Mouse (Mus musculus): ENCODE results near the gene Marveld3. TPM values are rescaled to one million over a fixed set of nuclear protein-coding genes. Genes with fewer than 3 reads are reported as not detected.

The Marveld3 gene
- polyA plus RNA-seq (2015; fragmentation: Nextera tagmentation; extraction: Ambion mirVana): 7.4 and 9.2 TPM in 2 replicates

GRCm38 (mm10) chr8:109961693-109962367 lies at the start of gene Marveld3:
Gene Marveld3, minus strand, starts transcription at chr8:109962203.
- Histone ChIP-seq H3K36me3 (ENCODE audit: control insufficient read depth, insufficient read depth, low read length) (no peaks in the 10 kb centered on the region), H3K27me3 (ENCODE audit: control insufficient read depth, insufficient read depth, low read depth, low read length) (peaks cover 21% of the 10 kb centered on the region), H3K9me3 (ENCODE audit: control insufficient read depth, low read length) (no peaks in the 10 kb centered on the region), H3K4me2 (ENCODE audit: low read depth, low read length) (peak within 1 kb of the TSS; percentile 63), H3K4me1 (replicated peaks; ENCODE audit: control insufficient read depth, insufficient read depth, low read length) (peaks cover 11% of the 10 kb centered on the region; the same call in 1 of the 2 replicates), H3K4me3 (ENCODE audit: low read length) (peak within 1 kb of the TSS; percentile 58), H3K27ac (ENCODE audit: low read length) (no peak within 1 kb of the TSS), H3K9ac (ENCODE audit: low read length) (peak within 1 kb of the TSS; percentile 65)
- 2% methylated on average over 64 of the region's 64 CpGs for WGBS
- peak; percentile 70 for ATAC-seq (ENCODE audit: low read depth)

- no peaks in the 10 kb centered on the region for H3K27me3 ChIP-seq (ENCODE audit: control insufficient read depth, insufficient read depth, low read depth, low read length)
- H3K36me3 ChIP-seq (ENCODE audit: control insufficient read depth, insufficient read depth, low read length): no peaks in the 10 kb centered on the region
- no peak for ATAC-seq (ENCODE audit: low read depth)
- no peak overlapping the region for H3K27ac ChIP-seq (ENCODE audit: low read length)
- no peaks in the 10 kb centered on the region for H3K4me1 ChIP-seq (replicated peaks; ENCODE audit: control insufficient read depth, insufficient read depth, low read length)
- H3K4me2 ChIP-seq (ENCODE audit: low read depth, low read length): no peak overlapping the region
- H3K9ac ChIP-seq (ENCODE audit: low read length): no peak overlapping the region
- no peak overlapping the region for H3K4me3 ChIP-seq (ENCODE audit: low read length)
- no peaks in the 10 kb centered on the region for H3K9me3 ChIP-seq (ENCODE audit: control insufficient read depth, low read length)
- WGBS: 32% methylated on average over 5 of the region's 5 CpGs
These were observed 48.9 kb upstream of the Marveld3 start for GRCm38 (mm10) chr8:110010868-110011267.

DNA sequence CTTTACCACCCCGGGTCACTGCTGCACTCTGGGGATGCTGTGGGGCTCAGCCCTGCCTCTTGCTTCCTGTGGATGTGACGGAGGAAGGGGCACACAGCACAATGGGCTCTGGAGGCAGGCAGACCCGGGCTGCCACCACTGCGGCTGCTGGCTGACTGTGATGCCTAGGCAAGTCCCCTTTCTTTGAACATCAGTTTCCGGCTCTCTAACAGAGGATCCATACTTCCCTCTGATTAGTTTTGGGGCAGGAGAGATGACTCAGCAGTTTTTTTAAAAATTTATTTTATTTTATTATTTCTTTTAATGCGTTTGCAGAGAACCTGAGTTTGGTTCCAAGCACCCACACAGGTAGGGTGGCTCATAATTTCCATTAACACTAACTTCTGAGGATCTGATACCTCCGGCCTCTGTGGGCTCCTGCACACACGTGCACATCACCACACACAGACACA lies 47.0 kb upstream of the Marveld3 start:
- Histone ChIP-seq H3K27me3 (ENCODE audit: control insufficient read depth, insufficient read depth, low read depth, low read length) (no peaks in the 10 kb centered on the region), H3K4me2 (ENCODE audit: low read depth, low read length) (no peak overlapping the region), H3K36me3 (ENCODE audit: control insufficient read depth, insufficient read depth, low read length) (no peaks in the 10 kb centered on the region), H3K9me3 (ENCODE audit: control insufficient read depth, low read length) (no peaks in the 10 kb centered on the region), H3K9ac (ENCODE audit: low read length) (no peak overlapping the region), H3K27ac (ENCODE audit: low read length) (no peak overlapping the region), H3K4me3 (ENCODE audit: low read length) (no peak overlapping the region), H3K4me1 (replicated peaks; ENCODE audit: control insufficient read depth, insufficient read depth, low read length) (no peaks in the 10 kb centered on the region)
- no peak for ATAC-seq (ENCODE audit: low read depth)
- WGBS: 67% methylated on average over 8 of the region's 8 CpGs

DNA sequence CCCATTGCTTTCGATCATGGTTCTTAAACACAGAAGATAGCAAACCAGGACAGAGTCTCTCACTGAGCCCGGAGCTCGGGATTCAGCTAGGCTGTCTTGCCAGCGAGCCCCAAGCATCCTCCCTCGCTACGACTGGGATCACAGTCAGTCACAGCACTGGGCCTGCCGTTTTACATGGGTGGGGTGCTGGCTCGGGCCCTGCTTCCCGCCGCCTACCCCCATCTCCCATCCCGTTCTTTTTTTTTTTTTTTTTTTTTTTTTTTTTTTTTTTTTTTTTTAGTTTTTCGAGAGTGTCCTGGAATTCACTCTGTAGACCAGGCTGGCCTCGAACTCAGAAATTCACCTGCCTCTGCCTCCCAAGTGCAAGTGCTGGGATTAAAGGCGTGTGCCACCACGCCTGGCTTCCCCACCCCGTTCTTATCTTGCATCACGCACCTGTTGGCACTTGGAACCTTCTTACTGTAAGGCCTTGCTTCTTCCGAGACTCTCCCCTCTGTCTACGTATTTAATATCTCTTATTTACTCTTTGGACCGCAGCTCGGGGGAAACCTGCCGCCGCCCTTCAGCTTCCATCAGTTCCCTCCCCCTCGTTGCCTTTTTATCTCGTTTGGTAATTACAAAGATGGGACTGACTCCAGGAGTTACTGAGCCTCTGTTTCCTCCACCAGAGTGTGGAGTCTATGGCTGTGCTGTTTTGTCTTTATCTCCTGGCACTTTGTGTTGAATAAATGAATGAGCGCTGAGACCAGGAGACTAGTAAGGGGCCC lies 46.4 kb upstream of the Marveld3 start:
- no peak overlapping the region for H3K27ac ChIP-seq (ENCODE audit: low read length)
- WGBS: 69% methylated on average over 26 of the region's 26 CpGs
- no peaks in the 10 kb centered on the region for H3K4me1 ChIP-seq (replicated peaks; ENCODE audit: control insufficient read depth, insufficient read depth, low read length)
- H3K36me3 ChIP-seq (ENCODE audit: control insufficient read depth, insufficient read depth, low read length): no peaks in the 10 kb centered on the region
- ATAC-seq (ENCODE audit: low read depth): no peak
- no peak overlapping the region for H3K4me3 ChIP-seq (ENCODE audit: low read length)
- no peak overlapping the region for H3K9ac ChIP-seq (ENCODE audit: low read length)
- H3K27me3 ChIP-seq (ENCODE audit: control insufficient read depth, insufficient read depth, low read depth, low read length): no peaks in the 10 kb centered on the region
- no peaks in the 10 kb centered on the region for H3K9me3 ChIP-seq (ENCODE audit: control insufficient read depth, low read length)
- H3K4me2 ChIP-seq (ENCODE audit: low read depth, low read length): no peak overlapping the region

DNA sequence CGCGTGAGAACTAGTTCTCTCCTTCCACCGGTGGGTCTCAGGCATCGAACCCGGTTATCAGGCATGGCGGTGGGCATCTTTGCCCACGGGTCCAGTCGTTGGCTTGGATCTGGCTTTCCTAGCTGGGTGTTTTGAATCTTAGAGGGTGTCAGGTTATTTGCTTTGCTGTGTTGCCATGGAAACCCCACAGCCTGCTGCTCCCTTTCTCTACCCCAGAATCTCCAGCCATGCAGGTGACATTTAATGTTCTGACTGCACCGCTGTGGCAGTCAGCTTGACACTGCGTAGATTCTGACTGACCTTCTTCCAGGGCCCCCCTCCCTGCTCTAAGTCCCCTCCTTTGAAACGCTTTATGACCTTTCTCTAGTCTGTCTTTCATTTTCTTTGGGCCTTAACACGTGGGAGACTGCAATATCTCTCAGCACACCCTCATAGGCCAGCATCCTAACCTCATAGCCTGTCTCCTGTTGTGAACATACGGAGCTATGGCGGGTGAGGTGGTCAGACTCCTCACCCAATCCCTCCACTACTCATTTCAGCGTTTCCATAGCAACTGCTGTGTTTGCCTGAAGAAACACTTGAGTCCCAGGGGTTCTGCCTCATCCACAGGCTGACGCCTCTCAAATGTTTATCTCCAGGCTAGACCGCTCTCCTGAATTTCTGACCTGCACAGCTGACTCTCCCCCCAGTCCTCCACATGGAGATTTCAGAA lies 44.5 kb upstream of the Marveld3 start:
- no peak overlapping the region for H3K4me2 ChIP-seq (ENCODE audit: low read depth, low read length)
- H3K9ac ChIP-seq (ENCODE audit: low read length): no peak overlapping the region
- H3K27ac ChIP-seq (ENCODE audit: low read length): no peak overlapping the region
- H3K4me3 ChIP-seq (ENCODE audit: low read length): no peak overlapping the region
- H3K36me3 ChIP-seq (ENCODE audit: control insufficient read depth, insufficient read depth, low read length): no peaks in the 10 kb centered on the region
- H3K27me3 ChIP-seq (ENCODE audit: control insufficient read depth, insufficient read depth, low read depth, low read length): no peaks in the 10 kb centered on the region
- no peaks in the 10 kb centered on the region for H3K9me3 ChIP-seq (ENCODE audit: control insufficient read depth, low read length)
- peak; percentile 23; the same call in 1 of the 2 replicates for ATAC-seq (ENCODE audit: low read depth)
- H3K4me1 ChIP-seq (replicated peaks; ENCODE audit: control insufficient read depth, insufficient read depth, low read length): no peaks in the 10 kb centered on the region
- WGBS: 48% methylated on average over 17 of the region's 17 CpGs

- H3K4me2 ChIP-seq (ENCODE audit: low read depth, low read length): no peak overlapping the region
- H3K9ac ChIP-seq (ENCODE audit: low read length): no peak overlapping the region
- WGBS: 69% methylated on average over 5 of the region's 5 CpGs
- H3K27ac ChIP-seq (ENCODE audit: low read length): no peak overlapping the region
- ATAC-seq (ENCODE audit: low read depth): no peak
- no peaks in the 10 kb centered on the region for H3K36me3 ChIP-seq (ENCODE audit: control insufficient read depth, insufficient read depth, low read length)
- no peak overlapping the region for H3K4me3 ChIP-seq (ENCODE audit: low read length)
- H3K9me3 ChIP-seq (ENCODE audit: control insufficient read depth, low read length): no peaks in the 10 kb centered on the region
- H3K4me1 ChIP-seq (replicated peaks; ENCODE audit: control insufficient read depth, insufficient read depth, low read length): no peaks in the 10 kb centered on the region
- no peaks in the 10 kb centered on the region for H3K27me3 ChIP-seq (ENCODE audit: control insufficient read depth, insufficient read depth, low read depth, low read length)
These were observed 42.3 kb upstream of the Marveld3 start for GRCm38 (mm10) chr8:110004300-110004699.

DNA sequence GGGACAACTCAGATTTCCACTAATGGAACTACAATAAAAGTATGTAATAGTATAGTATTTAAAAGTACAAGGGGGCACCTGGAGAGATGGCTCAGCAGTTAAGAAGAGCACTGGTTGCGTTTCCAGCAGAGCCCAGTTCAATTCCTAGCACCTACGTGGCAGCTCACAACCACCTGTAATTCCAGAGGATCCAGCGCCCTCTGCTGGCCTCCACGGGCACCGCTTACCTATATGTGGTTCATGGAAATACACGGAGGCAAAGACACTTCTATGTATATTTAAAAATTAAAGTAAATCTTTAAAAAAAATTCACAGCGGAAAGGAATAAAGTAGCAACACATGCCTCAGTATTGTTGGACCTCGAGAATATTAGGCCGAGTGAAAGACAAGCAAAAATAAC lies 41.0 kb upstream of the Marveld3 start:
- Histone ChIP-seq H3K4me1 (replicated peaks; ENCODE audit: control insufficient read depth, insufficient read depth, low read length) (no peaks in the 10 kb centered on the region), H3K27ac (ENCODE audit: low read length) (no peak overlapping the region), H3K36me3 (ENCODE audit: control insufficient read depth, insufficient read depth, low read length) (no peaks in the 10 kb centered on the region), H3K4me2 (ENCODE audit: low read depth, low read length) (no peak overlapping the region), H3K9ac (ENCODE audit: low read length) (no peak overlapping the region), H3K4me3 (ENCODE audit: low read length) (no peak overlapping the region), H3K9me3 (ENCODE audit: control insufficient read depth, low read length) (no peaks in the 10 kb centered on the region), H3K27me3 (ENCODE audit: control insufficient read depth, insufficient read depth, low read depth, low read length) (no peaks in the 10 kb centered on the region)
- ATAC-seq (ENCODE audit: low read depth): no peak
- WGBS: 37% methylated on average over 9 of the region's 9 CpGs

GRCm38 (mm10) chr8:109999974-110000373 lies 38.0 kb upstream of the Marveld3 start:
- WGBS: 77% methylated on average over 10 of the region's 10 CpGs

DNA sequence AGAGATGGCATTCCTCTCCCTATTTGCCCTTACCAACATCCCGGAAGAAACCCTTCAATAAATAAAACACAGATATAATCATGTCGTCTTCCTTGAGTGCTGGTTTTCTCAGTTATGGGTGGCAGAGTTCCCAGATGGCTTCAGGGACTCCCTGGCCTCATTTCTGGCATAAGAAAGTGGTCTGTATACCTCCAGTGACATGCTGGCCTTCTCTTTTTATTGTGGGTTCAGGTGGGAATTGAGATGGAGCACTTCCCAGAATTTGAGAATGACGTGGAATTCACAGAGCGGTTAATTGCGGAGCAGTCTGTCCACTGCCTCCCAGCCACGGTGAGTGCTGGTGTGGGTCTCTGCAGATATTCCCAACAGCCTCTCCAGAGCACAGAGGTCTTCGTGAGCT lies 36.1 kb upstream of the Marveld3 start:
- H3K4me3 ChIP-seq (ENCODE audit: low read length): no peak overlapping the region
- no peaks in the 10 kb centered on the region for H3K9me3 ChIP-seq (ENCODE audit: control insufficient read depth, low read length)
- 66% methylated on average over 7 of the region's 7 CpGs for WGBS
- no peak for ATAC-seq (ENCODE audit: low read depth)
- no peaks in the 10 kb centered on the region for H3K27me3 ChIP-seq (ENCODE audit: control insufficient read depth, insufficient read depth, low read depth, low read length)
- no peaks in the 10 kb centered on the region for H3K36me3 ChIP-seq (ENCODE audit: control insufficient read depth, insufficient read depth, low read length)
- H3K4me1 ChIP-seq (replicated peaks; ENCODE audit: control insufficient read depth, insufficient read depth, low read length): no peaks in the 10 kb centered on the region
- H3K9ac ChIP-seq (ENCODE audit: low read length): no peak overlapping the region
- no peak overlapping the region for H3K27ac ChIP-seq (ENCODE audit: low read length)
- H3K4me2 ChIP-seq (ENCODE audit: low read depth, low read length): no peak overlapping the region

More at GRCm38 (mm10) chr8:109999974-110000373, 38.0 kb upstream of the Marveld3 start:
- H3K27me3 ChIP-seq (ENCODE audit: control insufficient read depth, insufficient read depth, low read depth, low read length): no peaks in the 10 kb centered on the region
- ATAC-seq (ENCODE audit: low read depth): no peak
- H3K9me3 ChIP-seq (ENCODE audit: control insufficient read depth, low read length): no peaks in the 10 kb centered on the region
- no peaks in the 10 kb centered on the region for H3K4me1 ChIP-seq (replicated peaks; ENCODE audit: control insufficient read depth, insufficient read depth, low read length)
- H3K9ac ChIP-seq (ENCODE audit: low read length): no peak overlapping the region
- H3K4me2 ChIP-seq (ENCODE audit: low read depth, low read length): no peak overlapping the region
- H3K4me3 ChIP-seq (ENCODE audit: low read length): no peak overlapping the region
- no peak overlapping the region for H3K27ac ChIP-seq (ENCODE audit: low read length)
- H3K36me3 ChIP-seq (ENCODE audit: control insufficient read depth, insufficient read depth, low read length): no peaks in the 10 kb centered on the region
